Mouse (Mus musculus): ENCODE data around the gene Hoxa3. TPM values are rescaled to one million over a fixed set of nuclear protein-coding genes. Genes with fewer than 3 reads are reported as not detected.

Hoxa3 gene
- polyA plus RNA-seq, 1 experiment from 2014 or later: 8.2 TPM

DNA sequence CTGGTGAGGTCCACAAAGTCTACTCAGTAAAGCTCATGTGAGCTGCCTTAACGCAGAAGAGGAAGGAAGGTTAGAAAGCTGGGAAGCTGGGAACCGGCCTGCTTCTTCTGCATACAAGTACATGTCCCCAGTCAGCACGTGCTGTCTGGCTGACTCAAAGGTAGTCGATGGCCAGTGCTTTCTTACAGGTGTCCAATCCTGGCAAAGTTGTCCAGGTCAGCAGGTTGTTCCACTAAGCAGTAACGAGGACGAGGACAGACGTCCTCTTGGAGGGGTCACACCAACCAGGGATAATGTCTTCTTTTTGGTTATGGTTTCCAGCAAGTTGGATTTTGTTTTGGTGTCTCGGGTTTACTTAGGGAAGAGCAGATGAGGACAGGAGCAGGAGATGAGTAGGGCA lies 23.2 kb downstream of the Hoxa3 start:
- Histone ChIP-seq H3K4me1 (ENCODE audit: insufficient read depth, low read length) (peaks cover 92% of the 10 kb centered on the region), H3K9ac (replicated peaks; ENCODE audit: low read length) (peak overlapping the region; percentile 93; the same call in 1 of the 2 replicates)
- 29% methylated on average over 8 of the region's 8 CpGs for WGBS

DNA sequence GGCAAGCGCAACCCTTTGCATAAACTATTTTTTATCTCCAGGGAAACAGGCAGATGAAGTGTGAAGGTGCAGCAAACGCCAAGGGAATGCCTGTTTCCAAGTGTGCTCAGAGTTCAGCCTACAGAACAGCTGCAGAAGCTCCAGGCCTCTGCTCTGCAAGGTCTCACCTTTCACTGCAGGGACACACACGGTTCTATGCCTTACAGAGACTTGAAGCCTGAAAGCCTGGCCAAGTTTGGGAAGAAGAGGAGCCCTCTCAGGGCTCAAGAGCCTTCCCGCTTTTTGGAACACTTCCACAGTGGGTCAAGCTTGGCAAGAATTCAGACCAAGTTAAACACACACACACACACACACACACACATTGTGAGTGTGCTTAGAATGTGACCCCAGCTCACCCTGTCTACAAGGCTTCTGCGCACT lies 24.0 kb downstream of the Hoxa3 start:
- peak overlapping the region; percentile 24; the same call in 1 of the 2 replicates for H3K9ac ChIP-seq (replicated peaks; ENCODE audit: low read length)
- H3K27me3 ChIP-seq (ENCODE audit: insufficient read depth, low read length): no peaks in the 10 kb centered on the region
- peaks cover 92% of the 10 kb centered on the region for H3K4me1 ChIP-seq (ENCODE audit: insufficient read depth, low read length)
- no peaks in the 10 kb centered on the region for H3K9me3 ChIP-seq (ENCODE audit: low read length)
- H3K36me3 ChIP-seq (ENCODE audit: insufficient read depth, low read length): peaks cover 2% of the 10 kb centered on the region; the same call in 1 of the 2 replicates
- H3K4me3 ChIP-seq (ENCODE audit: low read length): no peak overlapping the region
- 0 out of 2 replicates have a peak overlapping the region, but pooled peaks have one; percentile 12 for H3K4me2 ChIP-seq (replicated peaks; ENCODE audit: low read depth, low read length)
- 29% methylated on average over 5 of the region's 5 CpGs for WGBS
- ATAC-seq (ENCODE audit: low FRiP score, low TSS enrichment): no peak
- peak overlapping the region; percentile 95 for H3K27ac ChIP-seq (ENCODE audit: low read length)

More for the DNA sequence above, 23.2 kb downstream of the Hoxa3 start:
- no peaks in the 10 kb centered on the region for H3K27me3 ChIP-seq (ENCODE audit: insufficient read depth, low read length)
- peak overlapping the region; percentile 95 for H3K27ac ChIP-seq (ENCODE audit: low read length)
- no peak overlapping the region; the same call in 1 of the 2 replicates for H3K4me3 ChIP-seq (ENCODE audit: low read length)
- H3K9me3 ChIP-seq (ENCODE audit: low read length): no peaks in the 10 kb centered on the region
- no peak for ATAC-seq (ENCODE audit: low FRiP score, low TSS enrichment)
- peak overlapping the region; percentile 97 for H3K4me2 ChIP-seq (replicated peaks; ENCODE audit: low read depth, low read length)
- peaks cover 2% of the 10 kb centered on the region; the same call in 1 of the 2 replicates for H3K36me3 ChIP-seq (ENCODE audit: insufficient read depth, low read length)

DNA sequence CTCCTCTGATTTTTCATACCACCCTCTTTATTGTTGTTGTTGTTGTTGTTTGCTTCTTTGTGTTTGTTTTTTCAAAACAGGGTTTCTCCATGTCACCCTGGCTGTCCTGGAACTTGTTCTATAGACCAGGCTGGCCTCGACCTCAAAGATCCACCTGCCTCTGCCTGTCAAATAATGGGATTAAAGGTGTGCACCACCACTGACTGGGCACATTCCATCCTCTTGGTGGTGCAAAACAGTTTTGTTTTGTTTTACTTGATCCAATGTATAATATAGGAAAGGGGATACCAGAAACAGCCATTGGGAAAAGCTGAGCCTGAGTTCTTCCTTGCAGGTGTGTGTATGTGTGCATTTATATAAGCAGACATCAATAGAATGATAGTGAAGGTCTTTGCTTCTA lies 26.6 kb downstream of the Hoxa3 start:
- peaks cover 2% of the 10 kb centered on the region; the same call in 1 of the 2 replicates for H3K36me3 ChIP-seq (ENCODE audit: insufficient read depth, low read length)
- WGBS: 64% methylated on average over 1 of the region's 1 CpGs
- H3K9me3 ChIP-seq (ENCODE audit: low read length): no peaks in the 10 kb centered on the region
- H3K9ac ChIP-seq (replicated peaks; ENCODE audit: low read length): no peak overlapping the region
- ATAC-seq (ENCODE audit: low FRiP score, low TSS enrichment): no peak
- no peak overlapping the region for H3K27ac ChIP-seq (ENCODE audit: low read length)
- H3K4me1 ChIP-seq (ENCODE audit: insufficient read depth, low read length): peaks cover 97% of the 10 kb centered on the region
- H3K27me3 ChIP-seq (ENCODE audit: insufficient read depth, low read length): no peaks in the 10 kb centered on the region
- no peak overlapping the region for H3K4me2 ChIP-seq (replicated peaks; ENCODE audit: low read depth, low read length)
- no peak overlapping the region for H3K4me3 ChIP-seq (ENCODE audit: low read length)

DNA sequence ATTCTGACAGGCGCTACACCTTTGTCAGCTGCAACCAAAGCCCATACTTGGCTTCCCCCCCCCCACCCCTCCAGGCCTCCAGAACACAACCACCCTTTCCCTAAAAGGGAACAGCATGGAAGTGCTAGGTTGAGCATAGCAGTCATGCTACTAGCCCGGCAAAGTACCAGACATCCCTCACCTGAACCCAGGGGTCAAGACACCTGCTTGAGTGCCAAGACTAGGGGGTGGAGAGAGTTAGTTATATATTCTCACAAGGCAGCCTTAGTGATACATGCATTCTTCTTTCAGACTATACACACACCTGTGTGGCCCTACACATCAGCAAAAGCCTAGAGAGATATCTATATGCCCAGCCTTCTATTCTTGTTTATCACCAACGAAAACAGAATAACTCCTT lies 27.3 kb downstream of the Hoxa3 start:
- no peak for ATAC-seq (ENCODE audit: low FRiP score, low TSS enrichment)
- peaks cover 99% of the 10 kb centered on the region for H3K4me1 ChIP-seq (ENCODE audit: insufficient read depth, low read length)

DNA sequence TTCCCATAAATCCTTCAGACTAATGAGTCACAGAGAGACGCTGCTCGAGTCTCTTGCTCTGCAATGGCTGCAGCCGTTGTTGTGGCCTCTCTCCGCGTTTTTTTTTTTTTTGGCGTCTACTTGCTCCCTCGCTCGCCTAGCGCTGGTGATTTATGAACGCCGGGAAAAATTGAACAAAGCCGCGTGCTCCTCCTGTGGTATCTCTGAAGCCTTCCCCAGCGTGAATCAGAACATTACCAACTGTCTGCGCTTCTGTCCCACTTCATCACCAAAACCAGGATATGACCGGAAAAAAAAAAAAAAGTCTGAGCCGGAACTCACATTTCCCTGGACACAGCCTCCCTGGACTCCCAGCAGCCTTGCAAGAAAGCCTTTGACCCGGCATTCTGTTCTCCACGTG lies 27.9 kb downstream of the Hoxa3 start:
- no peak overlapping the region for H3K4me3 ChIP-seq (ENCODE audit: low read length)
- no peaks in the 10 kb centered on the region for H3K9me3 ChIP-seq (ENCODE audit: low read length)
- H3K27ac ChIP-seq (ENCODE audit: low read length): peak overlapping the region; percentile 97
- 2% methylated on average over 19 of the region's 19 CpGs for WGBS
- peaks cover 99% of the 10 kb centered on the region for H3K4me1 ChIP-seq (ENCODE audit: insufficient read depth, low read length)
- ATAC-seq (ENCODE audit: low FRiP score, low TSS enrichment): no peak
- H3K36me3 ChIP-seq (ENCODE audit: insufficient read depth, low read length): peaks cover 2% of the 10 kb centered on the region; the same call in 1 of the 2 replicates
- H3K27me3 ChIP-seq (ENCODE audit: insufficient read depth, low read length): no peaks in the 10 kb centered on the region
- peak overlapping the region; percentile 44 for H3K4me2 ChIP-seq (replicated peaks; ENCODE audit: low read depth, low read length)
- peak overlapping the region; percentile 20 for H3K9ac ChIP-seq (replicated peaks; ENCODE audit: low read length)

More for the DNA sequence above, 27.3 kb downstream of the Hoxa3 start:
- Histone ChIP-seq H3K4me3 (ENCODE audit: low read length) (no peak overlapping the region), H3K4me2 (replicated peaks; ENCODE audit: low read depth, low read length) (peak overlapping the region; percentile 44), H3K27ac (ENCODE audit: low read length) (peak overlapping the region; percentile 97; the same call in 1 of the 2 replicates), H3K27me3 (ENCODE audit: insufficient read depth, low read length) (no peaks in the 10 kb centered on the region), H3K9me3 (ENCODE audit: low read length) (no peaks in the 10 kb centered on the region), H3K9ac (replicated peaks; ENCODE audit: low read length) (no peak overlapping the region), H3K36me3 (ENCODE audit: insufficient read depth, low read length) (peaks cover 2% of the 10 kb centered on the region; the same call in 1 of the 2 replicates)
- 30% methylated on average over 3 of the region's 3 CpGs for WGBS

DNA sequence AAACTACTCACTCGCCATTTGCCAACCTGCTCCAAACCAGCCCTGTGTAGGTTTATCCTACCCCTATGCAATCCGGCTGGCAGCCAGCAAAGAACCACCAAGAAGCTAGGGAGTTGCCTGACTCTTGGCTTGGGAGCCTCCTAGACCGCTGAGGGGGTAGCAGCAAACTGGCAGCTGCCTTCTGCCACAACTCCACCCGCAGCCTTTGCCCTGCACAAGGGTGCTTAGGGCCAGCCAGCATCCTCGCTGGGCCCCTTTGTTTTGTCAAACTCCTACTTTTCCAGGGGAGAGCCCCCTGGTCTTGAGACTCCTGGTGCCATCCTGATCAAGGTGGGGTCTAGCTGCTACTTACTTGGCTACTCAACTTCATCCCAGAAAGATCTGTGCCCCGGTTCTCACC lies 28.5 kb downstream of the Hoxa3 start:
- peak overlapping the region; percentile 44 for H3K4me2 ChIP-seq (replicated peaks; ENCODE audit: low read depth, low read length)
- H3K4me1 ChIP-seq (ENCODE audit: insufficient read depth, low read length): peaks cover 99% of the 10 kb centered on the region
- peaks cover 2% of the 10 kb centered on the region; the same call in 1 of the 2 replicates for H3K36me3 ChIP-seq (ENCODE audit: insufficient read depth, low read length)
- H3K27ac ChIP-seq (ENCODE audit: low read length): peak overlapping the region; percentile 97
- ATAC-seq (ENCODE audit: low FRiP score, low TSS enrichment): no peak
- WGBS: 25% methylated on average over 6 of the region's 6 CpGs
- no peaks in the 10 kb centered on the region for H3K27me3 ChIP-seq (ENCODE audit: insufficient read depth, low read length)
- H3K4me3 ChIP-seq (ENCODE audit: low read length): no peak overlapping the region
- no peaks in the 10 kb centered on the region for H3K9me3 ChIP-seq (ENCODE audit: low read length)
- peak overlapping the region; percentile 39 for H3K9ac ChIP-seq (replicated peaks; ENCODE audit: low read length)

DNA sequence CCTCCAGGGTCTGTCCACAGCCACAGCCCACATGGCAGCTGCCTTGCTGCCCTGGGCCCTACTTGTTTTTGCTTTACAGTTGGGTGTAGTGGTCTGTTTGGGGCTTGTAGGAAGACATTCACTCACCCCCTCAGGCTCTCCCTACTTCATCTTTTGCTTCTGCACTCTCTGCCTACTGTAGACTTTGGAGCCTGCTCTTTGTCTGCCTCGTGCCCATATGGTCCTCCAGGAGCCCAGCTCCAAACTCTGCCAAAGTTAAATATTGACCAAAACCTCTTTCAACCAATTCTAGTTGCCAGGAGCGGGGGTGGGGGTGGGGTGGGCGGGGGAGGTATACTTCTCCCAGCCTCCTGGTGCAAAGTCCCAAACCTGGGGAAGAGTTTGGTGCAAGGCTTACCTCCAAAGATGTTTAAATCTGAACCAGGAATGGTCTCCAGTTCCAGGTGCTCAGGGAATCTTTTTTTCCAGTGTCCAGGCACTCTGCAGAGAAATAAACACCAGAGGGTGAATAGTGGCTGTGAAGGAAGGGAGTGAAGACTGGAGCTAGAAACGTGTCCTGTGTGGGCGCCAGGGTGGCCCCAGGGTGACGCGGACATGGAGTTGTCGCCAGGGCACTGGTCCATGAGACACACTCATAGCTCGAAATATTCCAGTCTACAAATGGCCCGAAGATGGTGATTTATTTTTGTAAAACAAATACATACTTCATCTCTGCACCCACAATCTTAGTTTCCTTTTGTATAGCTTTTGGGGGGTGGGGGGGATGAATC lies 29.6 kb downstream of the Hoxa3 start:
- Histone ChIP-seq H3K36me3 (ENCODE audit: insufficient read depth, low read length) (no peaks in the 10 kb centered on the region; the same call in 1 of the 2 replicates), H3K9me3 (ENCODE audit: low read length) (no peaks in the 10 kb centered on the region), H3K27me3 (ENCODE audit: insufficient read depth, low read length) (no peaks in the 10 kb centered on the region), H3K4me1 (ENCODE audit: insufficient read depth, low read length) (peaks cover 99% of the 10 kb centered on the region), H3K4me3 (ENCODE audit: low read length) (no peak overlapping the region), H3K9ac (replicated peaks; ENCODE audit: low read length) (peak overlapping the region; percentile 55), H3K27ac (ENCODE audit: low read length) (peak overlapping the region; percentile 97), H3K4me2 (replicated peaks; ENCODE audit: low read depth, low read length) (peak overlapping the region; percentile 44)
- WGBS: 19% methylated on average over 10 of the region's 10 CpGs
- ATAC-seq (ENCODE audit: low FRiP score, low TSS enrichment): peak; percentile 72

DNA sequence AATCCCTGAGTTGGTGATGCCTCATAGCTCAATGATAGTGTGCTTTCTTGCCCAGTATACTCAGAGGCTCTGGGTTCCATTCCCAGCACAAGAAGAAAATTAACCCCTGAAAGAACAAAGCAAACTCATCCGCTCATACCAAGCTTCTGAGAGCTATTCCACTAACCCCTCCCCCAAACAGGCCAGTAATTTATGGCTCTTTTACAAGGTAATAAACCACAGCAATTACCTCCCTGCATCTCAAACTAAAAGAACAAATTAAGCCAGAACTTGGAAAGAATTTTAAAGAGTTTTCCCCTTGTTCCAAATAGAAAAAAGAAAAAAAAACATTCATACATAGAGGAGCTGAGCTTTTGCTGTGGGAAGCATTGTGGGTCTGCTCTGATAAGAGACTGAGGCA lies 30.3 kb downstream of the Hoxa3 start:
- Histone ChIP-seq H3K27ac (ENCODE audit: low read length) (peak overlapping the region; percentile 97), H3K4me3 (ENCODE audit: low read length) (no peak overlapping the region), H3K36me3 (ENCODE audit: insufficient read depth, low read length) (no peaks in the 10 kb centered on the region; the same call in 1 of the 2 replicates), H3K4me2 (replicated peaks; ENCODE audit: low read depth, low read length) (peak overlapping the region; percentile 32), H3K9ac (replicated peaks; ENCODE audit: low read length) (peak overlapping the region; percentile 55), H3K9me3 (ENCODE audit: low read length) (no peaks in the 10 kb centered on the region), H3K4me1 (ENCODE audit: insufficient read depth, low read length) (peaks cover 99% of the 10 kb centered on the region), H3K27me3 (ENCODE audit: insufficient read depth, low read length) (no peaks in the 10 kb centered on the region)
- no peak for ATAC-seq (ENCODE audit: low FRiP score, low TSS enrichment)
- 21% methylated on average over 1 of the region's 1 CpGs for WGBS

DNA sequence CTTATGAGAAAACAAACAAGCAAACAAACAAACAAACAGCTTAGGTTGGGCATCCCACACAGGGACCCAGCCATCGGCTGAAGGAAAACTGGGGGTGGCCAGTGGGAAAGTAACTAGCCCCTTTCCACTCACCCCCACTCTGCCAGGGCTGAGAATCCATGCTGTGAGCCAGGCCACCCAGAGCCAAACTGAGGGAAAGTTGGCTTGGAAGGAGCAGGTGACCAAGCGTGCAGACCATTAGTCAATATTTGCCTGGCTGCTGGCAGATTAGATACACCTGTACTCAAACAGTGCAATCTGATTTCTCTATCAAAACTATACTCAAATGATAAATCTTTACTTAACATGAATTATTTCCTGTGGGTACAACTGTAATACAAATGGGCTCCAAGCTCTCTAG lies 31.1 kb downstream of the Hoxa3 start:
- Histone ChIP-seq H3K9ac (replicated peaks; ENCODE audit: low read length) (no peak overlapping the region), H3K27ac (ENCODE audit: low read length) (peak overlapping the region; percentile 61), H3K9me3 (ENCODE audit: low read length) (no peaks in the 10 kb centered on the region), H3K4me3 (ENCODE audit: low read length) (no peak overlapping the region), H3K36me3 (ENCODE audit: insufficient read depth, low read length) (no peaks in the 10 kb centered on the region; the same call in 1 of the 2 replicates), H3K27me3 (ENCODE audit: insufficient read depth, low read length) (no peaks in the 10 kb centered on the region), H3K4me1 (ENCODE audit: insufficient read depth, low read length) (peaks cover 93% of the 10 kb centered on the region), H3K4me2 (replicated peaks; ENCODE audit: low read depth, low read length) (no peak overlapping the region)
- WGBS: 49% methylated on average over 2 of the region's 2 CpGs
- no peak for ATAC-seq (ENCODE audit: low FRiP score, low TSS enrichment)

DNA sequence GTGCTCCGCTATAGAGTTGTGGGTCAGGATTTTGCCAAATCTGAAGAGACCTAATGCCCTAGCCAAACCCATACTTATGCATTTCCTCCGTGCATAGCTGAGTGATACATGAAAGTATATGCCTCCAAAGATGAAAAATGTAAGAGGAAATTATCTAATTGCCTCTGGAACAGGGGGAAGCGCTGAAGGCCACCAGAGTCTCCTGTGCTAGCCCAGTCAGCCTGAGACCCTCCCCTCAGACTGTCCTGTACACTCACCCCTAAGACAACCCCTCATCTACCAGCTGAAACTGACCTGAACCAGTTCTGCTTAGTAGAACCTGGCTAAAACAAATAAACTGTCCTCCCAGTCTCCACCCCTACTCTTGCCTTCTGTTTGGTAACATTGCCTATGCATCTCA lies 32.4 kb downstream of the Hoxa3 start:
- peak overlapping the region; percentile 63 for H3K4me3 ChIP-seq (ENCODE audit: low read length)
- H3K9ac ChIP-seq (replicated peaks; ENCODE audit: low read length): peak overlapping the region; percentile 89
- H3K27me3 ChIP-seq (ENCODE audit: insufficient read depth, low read length): no peaks in the 10 kb centered on the region
- H3K27ac ChIP-seq (ENCODE audit: low read length): peak overlapping the region; percentile 97
- no peaks in the 10 kb centered on the region for H3K9me3 ChIP-seq (ENCODE audit: low read length)
- no peaks in the 10 kb centered on the region for H3K36me3 ChIP-seq (ENCODE audit: insufficient read depth, low read length)
- 39% methylated on average over 3 of the region's 3 CpGs for WGBS
- no peak for ATAC-seq (ENCODE audit: low FRiP score, low TSS enrichment)
- H3K4me2 ChIP-seq (replicated peaks; ENCODE audit: low read depth, low read length): peak overlapping the region; percentile 72
- peaks cover 88% of the 10 kb centered on the region for H3K4me1 ChIP-seq (ENCODE audit: insufficient read depth, low read length)
